Mouse (Mus musculus) midbrain, embryonic 15.5 days (tissue): Measurements from ENCODE around the gene Tmem120a. TPM values are rescaled to one million over a fixed set of nuclear protein-coding genes. Genes with fewer than 3 reads are reported as not detected.

Source experiments
- ATAC-seq: fragments of 200-750 bp; cut with Nextera tagmentation; replicated peaks from 2 replicates; pipeline ENCODE4 v1.8.0; 2017; ENCODE audit warnings: moderate TSS enrichment
- H3K27ac ChIP-seq: fragments of 300-500 bp; sonication (generic); 2 replicates; pipeline ENCODE4 v1.5.1; 2015; ENCODE audit warnings: mild to moderate bottlenecking, inconsistent platforms
- H3K27me3 ChIP-seq: fragments of 300-500 bp; sonication (generic); replicated peaks from 2 replicates; pipeline ENCODE4 v1.6.1; 2015; ENCODE audit warnings: inconsistent platforms
- H3K36me3 ChIP-seq: fragments of 300-500 bp; sonication (generic); replicated peaks from 2 replicates; pipeline ENCODE4 v1.6.1; 2015; ENCODE audit warnings: inconsistent platforms
- H3K4me1 ChIP-seq: fragments of 300-500 bp; sonication (generic); 2 replicates; pipeline ENCODE4 v1.6.1; 2015; ENCODE audit warnings: inconsistent platforms
- H3K4me2 ChIP-seq: fragments of 300-500 bp; sonication (generic); 2 replicates; pipeline ENCODE4 v1.6.1; 2015; ENCODE audit warnings: inconsistent platforms, mild to moderate bottlenecking, moderate library complexity
- H3K4me3 ChIP-seq: fragments of 300-500 bp; sonication (generic); 2 replicates; pipeline ENCODE4 v1.5.1; 2015; ENCODE audit warnings: mild to moderate bottlenecking, inconsistent platforms
- H3K9ac ChIP-seq: fragments of 300-500 bp; sonication (generic); 2 replicates; pipeline ENCODE4 v1.6.1; 2015; ENCODE audit warnings: mild to moderate bottlenecking, inconsistent platforms
- H3K9me3 ChIP-seq: fragments of 300-500 bp; sonication (generic); 2 replicates; pipeline ENCODE4 v1.6.1; 2016; ENCODE audit warnings: inconsistent platforms
- WGBS: fragments of 180-500 bp; shearing (Covaris S2); methylation state at CpG from one replicate; pipeline ENCODE4 v1.1.7; 2015; ENCODE audit warnings: mixed read lengths; 5-methylcytosine and 5-hydroxymethylcytosine counted together
- microRNA-seq: library from miRNA; unstranded; fragments of <30 nt; microRNA quantifications from one replicate; pipeline ENCODE4, GENCODE M21; 2016
- polyA plus RNA-seq: library from polyadenylated mRNA; unstranded; fragments of >200 nt; fragmentation: Nextera tagmentation; extraction: Ambion mirVana; gene quantifications from 2 replicates; pipeline ENCODE4 v1.2.1, GENCODE M21; 2015

Gene Tmem120a
- polyA plus RNA-seq, 1 experiment from 2014 or later = 85.5 TPM

GRCm38 (mm10) chr5:135702682-135703192 lies 41.5 kb downstream of the Tmem120a start:
- H3K9ac ChIP-seq = no peak overlapping the region
- 0 out of 2 replicates have a peak, but pooled peaks cover 3% of the 10 kb centered on the region for H3K4me1 ChIP-seq
- H3K27ac ChIP-seq = no peak overlapping the region
- H3K4me3 ChIP-seq = no peak overlapping the region
- H3K27me3 ChIP-seq = no peaks in the 10 kb centered on the region
- WGBS = 72% methylated on average over 15 of the region's 15 CpGs
- 0 out of 2 replicates have a peak, but pooled peaks cover 3% of the 10 kb centered on the region for H3K36me3 ChIP-seq
- no peak overlapping the region for H3K4me2 ChIP-seq
- no peak for ATAC-seq
- H3K9me3 ChIP-seq = no peaks in the 10 kb centered on the region

GRCm38 (mm10) chr5:135702190-135702589 lies 42.1 kb downstream of the Tmem120a start:
- no peak overlapping the region for H3K4me3 ChIP-seq

GRCm38 (mm10) chr5:135701601-135702000 lies 42.6 kb downstream of the Tmem120a start:
- H3K4me1 ChIP-seq = 0 out of 2 replicates have a peak, but pooled peaks cover 3% of the 10 kb centered on the region
- no peak for ATAC-seq
- no peak overlapping the region for H3K27ac ChIP-seq
- H3K36me3 ChIP-seq = 0 out of 2 replicates have a peak, but pooled peaks cover 5% of the 10 kb centered on the region
- H3K27me3 ChIP-seq = no peaks in the 10 kb centered on the region
- no peak overlapping the region for H3K4me2 ChIP-seq
- H3K9me3 ChIP-seq = no peaks in the 10 kb centered on the region
- H3K9ac ChIP-seq = no peak overlapping the region
- no peak overlapping the region for H3K4me3 ChIP-seq
- 98% methylated on average over 4 of the region's 4 CpGs for WGBS

More at GRCm38 (mm10) chr5:135702190-135702589, 42.1 kb downstream of the Tmem120a start:
- 87% methylated on average over 6 of the region's 6 CpGs for WGBS
- Histone ChIP-seq H3K4me2 (no peak overlapping the region), H3K9ac (no peak overlapping the region), H3K9me3 (no peaks in the 10 kb centered on the region), H3K4me1 (0 out of 2 replicates have a peak, but pooled peaks cover 3% of the 10 kb centered on the region), H3K27ac (no peak overlapping the region), H3K36me3 (0 out of 2 replicates have a peak, but pooled peaks cover 5% of the 10 kb centered on the region), H3K27me3 (no peaks in the 10 kb centered on the region)
- no peak for ATAC-seq

GRCm38 (mm10) chr5:135697711-135698111 lies 46.5 kb downstream of the Tmem120a start:
- Histone ChIP-seq H3K9me3 (no peaks in the 10 kb centered on the region), H3K36me3 (0 out of 2 replicates have a peak, but pooled peaks cover 5% of the 10 kb centered on the region), H3K9ac (no peak overlapping the region), H3K27ac (no peak overlapping the region), H3K4me2 (no peak overlapping the region), H3K4me3 (no peak overlapping the region), H3K27me3 (no peaks in the 10 kb centered on the region), H3K4me1 (0 out of 2 replicates have a peak, but pooled peaks cover under 1% of the 10 kb centered on the region)
- 82% methylated on average over 5 of the region's 5 CpGs for WGBS
- no peak for ATAC-seq

GRCm38 (mm10) chr5:135695277-135695721 lies 48.9 kb downstream of the Tmem120a start:
- H3K27me3 ChIP-seq = no peaks in the 10 kb centered on the region
- peaks cover 13% of the 10 kb centered on the region for H3K4me1 ChIP-seq
- no peaks in the 10 kb centered on the region for H3K9me3 ChIP-seq
- H3K4me3 ChIP-seq = no peak overlapping the region
- H3K27ac ChIP-seq = no peak overlapping the region
- WGBS = 72% methylated on average over 7 of the region's 7 CpGs
- H3K4me2 ChIP-seq = no peak overlapping the region
- ATAC-seq = no peak
- H3K36me3 ChIP-seq = 0 out of 2 replicates have a peak, but pooled peaks cover 5% of the 10 kb centered on the region
- no peak overlapping the region for H3K9ac ChIP-seq

- Histone ChIP-seq H3K4me3 (no peak overlapping the region), H3K27me3 (no peaks in the 10 kb centered on the region), H3K4me1 (peaks cover 21% of the 10 kb centered on the region), H3K27ac (no peak overlapping the region), H3K9me3 (no peaks in the 10 kb centered on the region), H3K9ac (no peak overlapping the region), H3K36me3 (0 out of 2 replicates have a peak, but pooled peaks cover 3% of the 10 kb centered on the region), H3K4me2 (no peak overlapping the region)
- WGBS = over 99% methylated on average over 5 of the region's 5 CpGs
- ATAC-seq = no peak
Measured at GRCm38 (mm10) chr5:135693281-135693853, 50.9 kb downstream of the Tmem120a start.

GRCm38 (mm10) chr5:135691266-135691665 lies 53.0 kb downstream of the Tmem120a start:
- no peaks in the 10 kb centered on the region for H3K27me3 ChIP-seq
- H3K4me2 ChIP-seq = no peak overlapping the region
- H3K9me3 ChIP-seq = no peaks in the 10 kb centered on the region
- H3K27ac ChIP-seq = no peak overlapping the region
- WGBS = 73% methylated on average over 4 of the region's 4 CpGs
- ATAC-seq = no peak
- H3K9ac ChIP-seq = no peak overlapping the region
- no peak overlapping the region for H3K4me3 ChIP-seq
- no peaks in the 10 kb centered on the region for H3K36me3 ChIP-seq
- peaks cover 27% of the 10 kb centered on the region for H3K4me1 ChIP-seq

- WGBS = 85% methylated on average over 5 of the region's 5 CpGs
- H3K9me3 ChIP-seq = no peaks in the 10 kb centered on the region
- no peaks in the 10 kb centered on the region for H3K36me3 ChIP-seq
- H3K4me3 ChIP-seq = peak overlapping the region; percentile 73
- H3K4me1 ChIP-seq = peaks cover 27% of the 10 kb centered on the region
- peak overlapping the region; percentile 92 for H3K4me2 ChIP-seq
- no peak overlapping the region for H3K9ac ChIP-seq
- H3K27me3 ChIP-seq = no peaks in the 10 kb centered on the region
- no peak for ATAC-seq
- H3K27ac ChIP-seq = no peak overlapping the region
Measured at GRCm38 (mm10) chr5:135690401-135690800, 53.8 kb downstream of the Tmem120a start.

Small RNA genes within 50 kb of the gene (microRNA-seq; reads per million reads assigned to microRNA genes)
- not detected for gene Mir7034

Other genes with a start within 250 kb of the Tmem120a start
- 37.6 and 38.2 TPM in 2 replicates for gene Hip1, start 199.3 kb downstream of the Tmem120a start, polyA plus RNA-seq
- gene Ccl26, start 180.9 kb downstream of the Tmem120a start, polyA plus RNA-seq = not detected in 2 replicates
- gene Ccl24, start 171.4 kb downstream of the Tmem120a start, polyA plus RNA-seq = 1.2 and 2.8 TPM in 2 replicates
- 85.2 and 89.9 TPM in 2 replicates for gene Rhbdd2, start 111.8 kb downstream of the Tmem120a start, polyA plus RNA-seq
- 117 and 126 TPM in 2 replicates for gene Por, start 74.4 kb downstream of the Tmem120a start, polyA plus RNA-seq
- gene Styxl1, start 33.9 kb upstream of the Tmem120a start, polyA plus RNA-seq = 0.50 TPM in 1 of 2 replicates, not detected in the other
- 581 and 587 TPM in 2 replicates for gene Mdh2, start 34.0 kb upstream of the Tmem120a start, polyA plus RNA-seq
- gene Srrm3, start 62.4 kb upstream of the Tmem120a start, polyA plus RNA-seq = 98.9 and 111 TPM in 2 replicates
- 13.4 and 13.9 TPM in 2 replicates for gene Hspb1, start 143.5 kb upstream of the Tmem120a start, polyA plus RNA-seq
- gene Ywhag, start 190.2 kb upstream of the Tmem120a start, polyA plus RNA-seq = 845 and 866 TPM in 2 replicates
- 1.4 and 2.2 TPM in 2 replicates for gene Ssc4d, start 230.1 kb upstream of the Tmem120a start, polyA plus RNA-seq
- gene Zp3, start 235.7 kb upstream of the Tmem120a start, polyA plus RNA-seq = 0.17 and 0.21 TPM in 2 replicates